Mouse (Mus musculus): Measurements from ENCODE around the gene Edem3. TPM values are rescaled to one million over a fixed set of nuclear protein-coding genes. Genes with fewer than 3 reads are reported as not detected.

Edem3 gene
- polyA plus RNA-seq, 1 experiment, result 22.6 TPM

DNA sequence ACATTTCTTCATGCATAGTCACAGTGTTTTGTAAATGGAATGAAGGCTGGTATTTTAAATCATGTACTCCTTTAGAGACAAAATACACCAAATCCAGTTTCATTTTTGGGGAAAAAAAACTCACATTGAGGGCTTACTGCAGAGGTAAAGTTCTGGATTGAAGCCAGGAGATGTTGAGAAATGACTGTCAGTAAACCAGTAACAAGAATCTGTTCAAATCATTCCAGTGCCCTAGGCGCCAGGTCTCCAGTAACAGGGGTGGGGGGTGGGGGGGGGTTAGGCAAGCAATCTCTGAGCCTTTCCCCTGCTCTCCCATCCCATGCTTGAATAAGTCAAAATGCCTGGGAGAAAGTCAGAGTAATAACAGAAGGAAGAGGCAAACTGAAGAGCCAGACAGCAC is 100.4 kb downstream of the Edem3 start:
- H3K36me3 ChIP-seq (ENCODE audit: control insufficient read depth, insufficient read depth, low read length, poor library complexity, severe bottlenecking), result no peaks in the 10 kb centered on the region
- no peak overlapping the region for H3K4me3 ChIP-seq (ENCODE audit: low read depth, low read length)
- no peak for TF ChIP-seq POLR2A (IDR thresholded peaks at IDR 0.05; ENCODE audit: insufficient read depth, low read length)
- no peak for TF ChIP-seq EP300 (IDR thresholded peaks at IDR 0.05; ENCODE audit: insufficient read depth, low read depth, low read length)
- no peak for TF ChIP-seq CTCF (IDR thresholded peaks at IDR 0.05; ENCODE audit: low read depth, low read length)

DNA sequence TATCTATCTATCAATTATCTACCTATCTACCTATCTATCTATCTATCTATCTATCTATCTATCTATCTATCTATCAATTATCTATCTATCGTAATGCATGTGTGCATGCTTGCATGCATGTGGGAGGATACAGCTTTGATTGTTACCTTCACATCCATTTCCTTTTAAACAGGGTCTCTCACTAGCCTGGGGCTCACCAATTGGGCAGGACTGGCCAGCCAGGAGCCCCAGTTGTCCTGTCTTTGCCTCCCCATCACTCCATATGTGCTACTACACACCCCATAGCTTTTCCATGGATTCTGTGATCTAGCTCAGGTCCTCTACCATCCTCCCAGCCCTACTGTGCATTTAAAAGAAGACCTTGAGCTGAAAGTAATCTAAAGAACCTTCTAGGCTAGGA is 103.3 kb downstream of the Edem3 start:
- no peaks in the 10 kb centered on the region for H3K4me1 ChIP-seq (ENCODE audit: control insufficient read depth, insufficient read depth, low read length)

More for the DNA sequence above, 100.4 kb downstream of the Edem3 start:
- no peaks in the 10 kb centered on the region for H3K4me1 ChIP-seq (ENCODE audit: control insufficient read depth, insufficient read depth, low read length)
- no peaks in the 10 kb centered on the region for H3K27me3 ChIP-seq (ENCODE audit: control insufficient read depth, insufficient read depth, low read length, poor library complexity, severe bottlenecking)
- no peaks in the 10 kb centered on the region for H3K9me3 ChIP-seq (replicated peaks; ENCODE audit: control insufficient read depth, insufficient read depth, low read length, poor library complexity, severe bottlenecking)
- no peak overlapping the region for H3K27ac ChIP-seq (ENCODE audit: insufficient read depth, low read length)
- no peak overlapping the region for H3K9ac ChIP-seq (ENCODE audit: low read depth, poor library complexity, severe bottlenecking)

DNA sequence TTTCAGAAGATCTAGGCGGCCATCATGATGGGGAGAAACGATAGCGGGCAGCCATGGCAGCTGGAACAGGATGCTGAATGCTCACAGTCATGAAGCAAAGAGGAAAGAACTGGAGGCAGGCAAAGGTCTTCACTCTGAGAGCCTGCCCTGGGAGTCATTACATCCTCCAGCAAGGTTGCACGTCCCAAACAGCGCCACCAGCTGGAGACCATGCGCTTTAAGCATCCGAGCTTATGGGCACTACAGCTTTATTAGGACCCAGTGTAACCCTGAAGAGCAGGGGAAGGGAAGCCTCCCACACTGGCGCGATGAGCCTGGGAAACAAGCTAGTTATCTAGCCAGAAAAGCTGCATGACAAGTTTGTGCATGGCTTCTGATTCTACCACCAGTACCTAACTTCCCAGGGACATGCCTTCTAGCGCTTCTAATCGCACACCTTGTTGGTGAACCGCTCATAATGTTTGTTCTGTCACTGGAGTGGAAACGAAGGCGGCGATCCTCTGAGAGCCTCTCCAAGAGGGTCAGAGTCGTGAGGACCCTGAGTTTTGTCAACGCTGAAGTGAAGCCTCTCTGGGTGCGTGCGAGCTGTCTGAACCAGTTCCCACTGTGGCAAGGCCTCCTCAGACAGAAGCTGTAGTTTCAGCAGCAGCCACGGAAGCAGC is 106.3 kb downstream of the Edem3 start:
- TF ChIP-seq POLR2A (IDR thresholded peaks at IDR 0.05; ENCODE audit: insufficient read depth, low read length), result no peak
- TF ChIP-seq CTCF (IDR thresholded peaks at IDR 0.05; ENCODE audit: low read depth, low read length), result peak; percentile 71

More for the DNA sequence above, 103.3 kb downstream of the Edem3 start:
- H3K9ac ChIP-seq (ENCODE audit: low read depth, poor library complexity, severe bottlenecking), result no peak overlapping the region
- no peaks in the 10 kb centered on the region for H3K27me3 ChIP-seq (ENCODE audit: control insufficient read depth, insufficient read depth, low read length, poor library complexity, severe bottlenecking)
- no peak overlapping the region for H3K27ac ChIP-seq (ENCODE audit: insufficient read depth, low read length)
- H3K36me3 ChIP-seq (ENCODE audit: control insufficient read depth, insufficient read depth, low read length, poor library complexity, severe bottlenecking), result no peaks in the 10 kb centered on the region
- no peak overlapping the region for H3K4me3 ChIP-seq (ENCODE audit: low read depth, low read length)
- no peaks in the 10 kb centered on the region for H3K9me3 ChIP-seq (replicated peaks; ENCODE audit: control insufficient read depth, insufficient read depth, low read length, poor library complexity, severe bottlenecking)
- TF ChIP-seq POLR2A (IDR thresholded peaks at IDR 0.05; ENCODE audit: insufficient read depth, low read length), result no peak
- TF ChIP-seq CTCF (IDR thresholded peaks at IDR 0.05; ENCODE audit: low read depth, low read length), result no peak
- no peak for TF ChIP-seq EP300 (IDR thresholded peaks at IDR 0.05; ENCODE audit: insufficient read depth, low read depth, low read length)

DNA sequence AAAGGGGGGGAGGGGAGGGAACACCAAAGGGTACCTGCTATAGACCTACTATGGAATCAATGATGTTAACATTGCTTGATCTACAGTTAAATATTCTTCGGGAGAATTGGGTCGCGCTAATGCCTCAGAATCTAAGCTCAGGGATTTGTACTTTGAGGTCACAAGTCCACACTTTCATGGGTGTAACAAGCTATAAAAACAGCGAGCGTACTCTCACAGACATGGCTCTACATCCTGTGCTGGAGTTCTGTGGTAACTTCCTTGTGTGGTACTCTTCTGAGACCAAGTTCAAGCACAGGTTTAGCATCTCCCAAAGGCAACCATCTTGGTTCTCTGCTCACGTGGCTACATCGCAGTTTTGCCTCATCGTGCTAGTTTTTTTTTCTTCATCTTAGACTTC is 106.9 kb downstream of the Edem3 start:
- H3K27ac ChIP-seq (ENCODE audit: insufficient read depth, low read length), result no peak overlapping the region

More for the DNA sequence above, 106.3 kb downstream of the Edem3 start:
- Histone ChIP-seq H3K27ac (ENCODE audit: insufficient read depth, low read length) (no peak overlapping the region), H3K9ac (ENCODE audit: low read depth, poor library complexity, severe bottlenecking) (no peak overlapping the region), H3K4me1 (ENCODE audit: control insufficient read depth, insufficient read depth, low read length) (no peaks in the 10 kb centered on the region), H3K27me3 (ENCODE audit: control insufficient read depth, insufficient read depth, low read length, poor library complexity, severe bottlenecking) (no peaks in the 10 kb centered on the region), H3K36me3 (ENCODE audit: control insufficient read depth, insufficient read depth, low read length, poor library complexity, severe bottlenecking) (no peaks in the 10 kb centered on the region), H3K4me3 (ENCODE audit: low read depth, low read length) (no peak overlapping the region), H3K9me3 (replicated peaks; ENCODE audit: control insufficient read depth, insufficient read depth, low read length, poor library complexity, severe bottlenecking) (no peaks in the 10 kb centered on the region)

DNA sequence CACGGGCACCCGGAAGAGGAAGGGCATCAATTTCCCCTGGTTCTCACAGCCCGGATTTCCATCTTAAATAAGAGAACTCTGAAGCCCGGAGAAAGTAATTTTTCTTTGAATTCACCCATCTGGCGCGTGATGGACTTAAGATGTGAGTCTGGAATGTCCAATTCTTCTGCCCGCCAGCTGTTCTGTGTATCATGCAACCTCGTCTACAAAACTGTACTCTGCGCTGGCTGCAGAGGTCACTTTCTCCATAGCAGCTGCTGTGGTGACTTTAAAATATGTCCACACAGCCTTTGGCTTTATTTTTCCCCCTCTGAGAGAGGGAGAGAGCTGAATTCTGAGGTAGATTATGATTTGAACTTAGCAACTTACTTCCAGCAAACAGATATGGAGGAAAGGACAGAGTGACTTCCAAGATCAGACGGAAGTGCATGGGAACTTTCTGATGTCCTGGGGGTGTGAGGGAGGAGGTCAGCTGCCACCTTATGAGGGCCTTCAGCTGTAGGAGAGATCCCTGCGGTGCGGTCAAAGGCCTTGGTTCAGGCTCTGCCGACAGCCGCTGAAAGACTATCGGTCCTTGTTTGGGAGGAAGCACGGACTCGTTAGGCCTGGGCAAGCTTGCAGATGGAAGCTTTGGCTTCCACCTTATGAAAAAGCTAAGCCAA is 108.1 kb downstream of the Edem3 start:
- Histone ChIP-seq H3K9me3 (replicated peaks; ENCODE audit: control insufficient read depth, insufficient read depth, low read length, poor library complexity, severe bottlenecking) (no peaks in the 10 kb centered on the region), H3K27me3 (ENCODE audit: control insufficient read depth, insufficient read depth, low read length, poor library complexity, severe bottlenecking) (no peaks in the 10 kb centered on the region), H3K36me3 (ENCODE audit: control insufficient read depth, insufficient read depth, low read length, poor library complexity, severe bottlenecking) (no peaks in the 10 kb centered on the region), H3K9ac (ENCODE audit: low read depth, poor library complexity, severe bottlenecking) (no peak overlapping the region), H3K27ac (ENCODE audit: insufficient read depth, low read length) (no peak overlapping the region), H3K4me3 (ENCODE audit: low read depth, low read length) (no peak overlapping the region), H3K4me1 (ENCODE audit: control insufficient read depth, insufficient read depth, low read length) (no peaks in the 10 kb centered on the region)
- TF ChIP-seq EP300 (IDR thresholded peaks at IDR 0.05; ENCODE audit: insufficient read depth, low read depth, low read length) (no peak), POLR2A (IDR thresholded peaks at IDR 0.05; ENCODE audit: insufficient read depth, low read length) (no peak), CTCF (IDR thresholded peaks at IDR 0.05; ENCODE audit: low read depth, low read length) (no peak)

More for the DNA sequence above, 106.9 kb downstream of the Edem3 start:
- no peaks in the 10 kb centered on the region for H3K27me3 ChIP-seq (ENCODE audit: control insufficient read depth, insufficient read depth, low read length, poor library complexity, severe bottlenecking)
- H3K36me3 ChIP-seq (ENCODE audit: control insufficient read depth, insufficient read depth, low read length, poor library complexity, severe bottlenecking), result no peaks in the 10 kb centered on the region
- no peak for TF ChIP-seq POLR2A (IDR thresholded peaks at IDR 0.05; ENCODE audit: insufficient read depth, low read length)
- no peak for TF ChIP-seq EP300 (IDR thresholded peaks at IDR 0.05; ENCODE audit: insufficient read depth, low read depth, low read length)
- no peak for TF ChIP-seq CTCF (IDR thresholded peaks at IDR 0.05; ENCODE audit: low read depth, low read length)
- H3K4me3 ChIP-seq (ENCODE audit: low read depth, low read length), result no peak overlapping the region
- no peaks in the 10 kb centered on the region for H3K9me3 ChIP-seq (replicated peaks; ENCODE audit: control insufficient read depth, insufficient read depth, low read length, poor library complexity, severe bottlenecking)
- H3K4me1 ChIP-seq (ENCODE audit: control insufficient read depth, insufficient read depth, low read length), result no peaks in the 10 kb centered on the region
- H3K9ac ChIP-seq (ENCODE audit: low read depth, poor library complexity, severe bottlenecking), result no peak overlapping the region

DNA sequence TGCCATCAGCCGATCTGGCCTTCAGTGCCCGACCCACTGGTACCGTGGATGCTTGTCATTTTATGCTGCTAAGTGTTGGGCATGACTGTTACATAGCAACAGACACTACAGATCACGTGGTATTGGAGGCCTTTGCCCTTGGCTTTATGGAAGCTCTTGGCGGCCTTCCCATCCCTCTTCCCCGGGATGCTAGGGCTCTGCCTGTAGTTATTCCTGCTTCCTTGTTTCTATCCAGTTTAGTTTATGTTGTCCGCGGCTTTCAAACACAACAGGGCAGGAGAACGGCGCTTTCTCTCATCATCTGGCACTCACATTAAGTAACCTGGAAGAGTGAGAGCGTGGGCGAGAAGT is 108.6 kb downstream of the Edem3 start:
- Histone ChIP-seq H3K9ac (ENCODE audit: low read depth, poor library complexity, severe bottlenecking) (no peak overlapping the region), H3K9me3 (replicated peaks; ENCODE audit: control insufficient read depth, insufficient read depth, low read length, poor library complexity, severe bottlenecking) (no peaks in the 10 kb centered on the region), H3K4me3 (ENCODE audit: low read depth, low read length) (no peak overlapping the region), H3K27me3 (ENCODE audit: control insufficient read depth, insufficient read depth, low read length, poor library complexity, severe bottlenecking) (no peaks in the 10 kb centered on the region), H3K27ac (ENCODE audit: insufficient read depth, low read length) (no peak overlapping the region), H3K36me3 (ENCODE audit: control insufficient read depth, insufficient read depth, low read length, poor library complexity, severe bottlenecking) (no peaks in the 10 kb centered on the region), H3K4me1 (ENCODE audit: control insufficient read depth, insufficient read depth, low read length) (no peaks in the 10 kb centered on the region)
- no peak for TF ChIP-seq CTCF (IDR thresholded peaks at IDR 0.05; ENCODE audit: low read depth, low read length)
- TF ChIP-seq EP300 (IDR thresholded peaks at IDR 0.05; ENCODE audit: insufficient read depth, low read depth, low read length), result no peak
- TF ChIP-seq POLR2A (IDR thresholded peaks at IDR 0.05; ENCODE audit: insufficient read depth, low read length), result no peak
